In genomic region chr12:91384281-91385017, GRCm38 (mm10) we compare ENCODE assay signal across 8 mouse cellular contexts. TPM values are rescaled to one million over a fixed set of nuclear protein-coding genes. Genes with fewer than 3 reads are reported as not detected.
DNase-seq lines count a peak whose midpoint lies in the region; ATAC-seq lines count a peak whose summit lies in the region.

TSS of gene Cep128 (minus strand) at chr12:91384409.
TSS of gene Tshr (plus strand) at chr12:91384563.

- H3K27me3 ChIP-seq in heart, embryonic 10.5 days (ENCODE audit: insufficient read depth, poor library complexity, severe bottlenecking): no peaks in the 10 kb centered on the region
- no peaks in the 10 kb centered on the region for H3K27me3 ChIP-seq in kidney, embryonic 15.5 days

- H3K27ac ChIP-seq in heart, embryonic 10.5 days: peak within 1 kb of the TSS; percentile 81
- no peak within 1 kb of the TSS for H3K27ac ChIP-seq in kidney, embryonic 15.5 days

- DNase-seq in B cell, adult 2 months: peak; percentile 90 to 92
- DNase-seq in brain, adult 2 months (ENCODE audit: low read depth, low spot score): peak; percentile 97
- DNase-seq in heart, embryonic 10.5 days (ENCODE audit: low spot score): peak; percentile 99
- DNase-seq in liver: peak; percentile 96
- peak; percentile 92 to 95 for DNase-seq in spleen, postnatal 4 days (ENCODE audit: low spot score in 2 of 2)

- H3K4me1 ChIP-seq in heart, embryonic 10.5 days: 0 out of 2 replicates have a peak, but pooled peaks cover 3% of the 10 kb centered on the region
- H3K4me1 ChIP-seq in kidney, embryonic 15.5 days: peaks cover 9% of the 10 kb centered on the region

- H3K4me2 ChIP-seq in kidney, embryonic 15.5 days: peak within 1 kb of the TSS; percentile 92

- WGBS in heart, embryonic 10.5 days: 1% methylated on average over 27 of the region's 27 CpGs
- 1% methylated on average over 27 of the region's 27 CpGs for WGBS in kidney, embryonic 15.5 days

- H3K9me3 ChIP-seq in heart, embryonic 10.5 days: no peaks in the 10 kb centered on the region
- no peaks in the 10 kb centered on the region for H3K9me3 ChIP-seq in kidney, embryonic 15.5 days (replicated peaks)

- H3K4me3 ChIP-seq in heart, embryonic 10.5 days: peak within 1 kb of the TSS; percentile 78
- H3K4me3 ChIP-seq in kidney, embryonic 15.5 days (replicated peaks): peak within 1 kb of the TSS; percentile 78

- H3K9ac ChIP-seq in kidney, embryonic 15.5 days: peak within 1 kb of the TSS; percentile 61

- ATAC-seq in erythroblast, adult 5-6 weeks (replicated peaks; ENCODE audit: low FRiP score, poor library complexity, severe bottlenecking): peak; percentile 96
- peak; percentile 100 for ATAC-seq in kidney, embryonic 15.5 days (replicated peaks; ENCODE audit: low FRiP score)
- ATAC-seq in monocyte, adult 5-6 weeks (replicated peaks; ENCODE audit: insufficient number of reproducible peaks, low FRiP score, low TSS enrichment, poor library complexity, severe bottlenecking): peak; percentile 100

- no peaks in the 10 kb centered on the region for H3K36me3 ChIP-seq in heart, embryonic 10.5 days
- H3K36me3 ChIP-seq in kidney, embryonic 15.5 days: no peaks in the 10 kb centered on the region

RNA-seq across cellular contexts. Expression of gene Cep128, which starts in this region (rescaled TPM):
- 88.4 and 93.6 TPM in 2 replicates for total RNA-seq in erythroblast, adult 5-6 weeks (2015; ENCODE audit: low replicate concordance)
- 154 and 207 TPM in 2 replicates for total RNA-seq in erythroblast, adult 5-6 weeks (2017; ENCODE audit: low replicate concordance)
- polyA plus RNA-seq in heart, embryonic 10.5 days (2016; fragmentation: Nextera tagmentation; extraction: Ambion mirVana): 6.3 and 7.1 TPM in 2 replicates
- 8.9 TPM in 2 replicates for polyA plus RNA-seq in kidney, embryonic 15.5 days (2015; fragmentation: Nextera tagmentation; extraction: Ambion mirVana)
- 12.1 to 28.5 TPM (median 14.0 TPM) in 3 replicates for total RNA-seq in monocyte, adult 5-6 weeks (2017)

RNA-seq across cellular contexts. Expression of gene Tshr, which starts in this region (rescaled TPM):
- total RNA-seq in erythroblast, adult 5-6 weeks (2015; ENCODE audit: low replicate concordance): 0.96 and 3.3 TPM in 2 replicates
- total RNA-seq in erythroblast, adult 5-6 weeks (2017; ENCODE audit: low replicate concordance): 0.14 and 2.2 TPM in 2 replicates
- polyA plus RNA-seq in heart, embryonic 10.5 days (2016; fragmentation: Nextera tagmentation; extraction: Ambion mirVana): 0.07 and 0.36 TPM in 2 replicates
- 0.62 and 0.99 TPM in 2 replicates for polyA plus RNA-seq in kidney, embryonic 15.5 days (2015; fragmentation: Nextera tagmentation; extraction: Ambion mirVana)
- not detected in 3 replicates for total RNA-seq in monocyte, adult 5-6 weeks (2017)
